Mouse (Mus musculus) naive thymus-derived CD4-positive, alpha-beta T cell, adult 5 months (primary cell): Measurements from ENCODE around the gene Gm30737. TPM values are rescaled to one million over a fixed set of nuclear protein-coding genes. Genes with fewer than 3 reads are reported as not detected.

ENCODE experiments used
- polyA plus RNA-seq: library from polyadenylated mRNA; unstranded; fragments of 100-300 nt; shearing (Covaris generic); gene quantifications from one replicate; pipeline ENCODE4 v1.2.1, GENCODE M21; 2017

Gene Gm30737
- not detected for polyA plus RNA-seq

DNA sequence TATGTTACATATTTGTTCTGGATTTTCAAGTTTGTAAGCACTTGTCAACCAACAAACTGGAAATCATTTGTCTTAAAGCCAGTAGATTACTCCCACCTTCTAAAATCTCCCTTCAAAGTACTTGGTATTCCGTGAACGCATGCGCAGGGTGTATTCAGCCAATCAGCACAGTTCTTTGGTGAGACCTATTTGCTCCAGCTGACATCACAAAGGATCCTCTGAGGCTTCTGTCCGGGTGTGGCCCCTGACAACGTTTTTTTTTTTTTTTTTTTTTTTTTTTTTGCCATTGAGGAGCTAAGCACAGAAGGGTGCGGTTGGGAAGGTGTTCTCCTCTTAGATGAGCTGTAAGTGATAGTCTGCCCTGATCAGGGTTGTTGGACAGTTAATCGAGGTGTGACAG lies at the start of gene Gm30737:
Gene Gm30737, plus strand, starts transcription at position 301 of the 400 bp plus-strand sequence.

